Mouse (Mus musculus) thymus, postnatal 25 days (tissue): ENCODE results near the gene Mplkip.

Experiments
- DNase-seq: peaks from one replicate; pipeline ENCODE4 v3.0.0; 2022

Gene Mplkip

DNA sequence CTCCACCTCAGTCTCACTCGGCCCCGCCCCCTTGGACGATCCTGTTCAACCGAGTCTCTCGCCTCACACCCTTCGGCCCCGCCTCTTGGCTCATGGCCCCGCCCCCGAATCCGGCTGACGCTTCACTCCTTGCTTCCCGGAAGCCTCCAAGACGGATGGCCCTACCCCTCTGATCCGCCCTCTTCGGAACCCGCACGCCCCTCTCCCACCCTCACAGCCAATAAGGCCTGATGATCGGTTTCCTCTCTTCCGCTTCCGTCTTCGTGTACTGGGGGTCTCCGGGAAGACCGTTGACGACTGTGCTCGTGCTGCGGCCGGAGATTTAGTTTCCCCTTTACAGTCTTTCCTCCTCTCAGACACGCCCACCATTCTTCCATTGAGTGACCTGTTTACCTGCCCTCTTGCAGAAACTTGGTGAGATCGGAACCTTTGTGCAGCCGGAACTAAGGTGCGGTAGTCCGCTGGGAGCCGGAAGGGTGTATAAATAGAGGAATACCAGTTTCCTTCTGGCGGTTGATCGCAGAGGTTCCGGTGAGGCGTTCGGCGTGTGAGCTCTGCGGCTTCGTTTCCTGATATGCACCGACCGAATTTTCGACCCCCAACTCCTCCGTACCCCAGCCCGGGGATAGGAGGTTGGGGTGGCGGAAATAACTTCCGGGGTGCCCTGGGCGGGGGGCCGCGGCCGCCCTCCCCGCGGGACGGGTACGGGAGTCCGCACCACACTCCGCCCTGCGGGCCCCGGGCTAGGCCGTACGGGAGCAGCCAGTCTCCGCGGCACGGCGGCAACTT lies at the start of gene Mplkip, which contains the start of gene Sugct:
Mplkip (plus strand) TSS at position 282 of the 789 bp plus-strand sequence.
Sugct (minus strand) TSS at position 643 of the 789 bp plus-strand sequence.
- DNase-seq, result peak; percentile 100

DNA sequence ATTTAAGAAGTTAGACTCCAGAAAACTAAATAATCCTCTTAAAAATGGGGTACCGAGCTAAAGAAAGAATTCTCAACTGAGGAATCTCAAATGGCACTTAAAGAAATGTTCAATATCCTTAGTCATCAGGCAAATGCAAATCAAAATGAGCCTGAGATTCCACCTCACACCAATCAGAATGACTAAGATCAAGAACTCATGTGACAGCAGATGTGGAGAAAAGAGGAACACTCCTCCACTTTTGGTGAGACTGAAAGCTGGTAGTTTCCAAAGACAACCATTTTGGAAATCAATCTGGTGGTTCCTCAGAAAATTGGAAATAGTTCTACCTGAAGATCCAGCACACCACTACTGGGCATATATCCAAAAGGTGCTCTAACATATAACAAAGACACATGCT lies 27.6 kb upstream of the Mplkip start:
- no peak for DNase-seq

DNA sequence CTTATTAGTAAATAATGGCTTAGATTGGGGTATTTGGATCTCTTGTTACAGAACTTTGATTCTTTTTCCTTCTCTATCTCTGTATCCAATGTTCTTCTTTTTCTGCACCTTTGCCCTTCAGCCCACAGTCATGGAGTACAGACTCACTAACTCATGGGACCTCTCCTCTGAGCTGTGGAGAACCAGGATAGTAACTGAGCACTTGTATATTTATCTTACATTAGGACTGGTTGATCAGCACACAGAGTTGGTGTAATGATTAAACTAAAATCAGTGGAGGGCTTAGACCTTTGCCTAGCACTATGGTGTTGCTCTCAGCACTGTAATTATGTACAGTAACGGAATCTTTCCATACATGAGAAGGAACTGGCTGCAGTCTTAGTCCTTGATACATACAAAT lies 23.9 kb upstream of the Mplkip start:
- no peak for DNase-seq

DNA sequence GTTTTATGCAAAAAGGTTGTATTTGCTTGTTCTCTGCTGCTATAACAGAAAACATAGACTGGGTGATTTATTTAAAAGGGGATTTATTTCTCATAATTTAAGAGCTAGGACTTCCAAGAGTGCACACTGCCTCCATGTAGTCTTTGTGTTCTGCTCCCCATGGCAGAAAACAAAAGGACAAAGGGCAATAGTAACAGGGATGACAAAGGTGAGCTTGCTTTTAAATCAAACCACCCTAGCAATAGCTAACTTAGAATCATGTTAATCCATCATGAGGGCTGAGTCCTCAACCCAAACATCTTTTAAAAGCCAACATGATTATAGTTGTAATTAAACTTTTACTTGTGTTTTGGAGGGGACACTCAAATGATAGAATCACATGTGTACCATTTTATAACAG lies 5.5 kb upstream of the Mplkip start:
- no peak for DNase-seq

DNA sequence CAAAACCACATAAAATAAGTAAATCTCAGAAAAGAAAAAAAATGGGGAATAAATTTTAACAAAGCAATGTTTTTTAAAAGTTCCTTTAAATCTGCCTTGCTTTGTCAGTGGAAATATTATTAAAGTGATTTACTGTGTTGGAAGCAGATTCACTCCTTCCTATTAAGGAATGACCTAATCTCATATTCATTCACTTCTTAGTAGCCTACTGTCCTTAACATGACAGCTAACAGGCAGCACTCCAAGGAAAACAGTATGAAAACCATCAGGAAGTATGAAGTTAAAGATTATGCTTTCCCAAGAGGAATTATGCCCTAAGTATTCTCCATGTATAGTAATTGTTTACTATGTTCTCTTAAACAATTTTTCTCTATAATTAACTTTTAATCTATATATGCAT lies 4.3 kb upstream of the Mplkip start:
- DNase-seq, result no peak

DNA sequence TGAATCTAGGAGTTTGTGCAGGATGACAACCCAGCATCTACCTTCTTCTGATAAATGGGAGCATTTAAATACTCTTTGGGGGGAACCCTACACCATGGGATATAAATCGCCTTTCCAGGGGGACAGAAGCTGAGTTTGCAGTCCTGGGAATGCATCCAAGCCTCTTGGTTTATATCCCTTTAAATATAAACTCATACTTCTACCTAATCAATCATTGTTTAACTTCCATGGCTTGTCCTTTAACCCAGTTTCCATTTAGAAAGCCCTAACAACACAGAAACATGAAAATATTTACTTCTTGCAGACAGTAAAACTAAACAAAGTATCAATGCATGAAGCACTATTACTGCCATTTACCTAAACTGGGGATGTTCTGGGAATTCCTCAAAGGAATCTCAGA lies 3.6 kb upstream of the Mplkip start:
- no peak for DNase-seq

DNA sequence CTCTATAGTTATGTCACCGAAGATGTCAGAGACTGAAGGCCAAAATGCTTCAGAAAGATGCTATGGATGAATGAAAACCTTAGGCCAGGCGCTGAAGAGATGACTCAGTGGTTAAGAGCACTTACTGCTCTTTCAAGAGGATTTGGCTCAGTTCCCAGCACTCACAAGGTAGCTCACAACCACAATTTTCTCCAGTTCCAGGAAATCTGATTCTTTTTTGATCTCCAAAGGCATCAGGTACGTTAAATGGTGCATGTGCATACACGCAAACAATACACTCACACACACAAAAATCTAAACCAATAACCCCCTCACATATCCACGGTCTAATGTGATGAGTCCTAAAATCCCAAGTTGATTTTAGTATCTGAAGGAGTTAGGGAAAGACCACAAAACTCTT lies 1.2 kb upstream of the Mplkip start:
- DNase-seq, result peak; percentile 3

DNA sequence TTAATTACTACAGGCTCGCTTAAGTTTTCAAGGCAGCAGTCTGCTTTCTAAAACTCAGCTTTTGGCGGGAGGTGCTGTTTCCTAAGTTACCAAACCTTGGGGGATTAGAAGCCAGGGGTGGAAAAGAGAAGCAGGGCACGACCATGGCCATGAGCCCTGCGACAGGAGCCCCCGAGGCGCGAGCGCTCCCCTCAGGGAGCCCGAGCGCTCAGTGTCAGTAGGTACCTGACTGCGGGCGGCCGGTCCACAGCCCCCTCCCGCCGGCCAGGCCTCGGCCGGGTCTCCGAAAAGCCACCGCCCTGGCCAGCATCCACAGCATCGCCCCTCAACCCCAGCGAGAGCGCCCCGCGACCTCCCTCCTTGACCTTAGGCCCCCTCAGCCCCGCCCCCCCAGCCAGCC lies 578 bp upstream of the Mplkip start:
- no peak for DNase-seq

DNA sequence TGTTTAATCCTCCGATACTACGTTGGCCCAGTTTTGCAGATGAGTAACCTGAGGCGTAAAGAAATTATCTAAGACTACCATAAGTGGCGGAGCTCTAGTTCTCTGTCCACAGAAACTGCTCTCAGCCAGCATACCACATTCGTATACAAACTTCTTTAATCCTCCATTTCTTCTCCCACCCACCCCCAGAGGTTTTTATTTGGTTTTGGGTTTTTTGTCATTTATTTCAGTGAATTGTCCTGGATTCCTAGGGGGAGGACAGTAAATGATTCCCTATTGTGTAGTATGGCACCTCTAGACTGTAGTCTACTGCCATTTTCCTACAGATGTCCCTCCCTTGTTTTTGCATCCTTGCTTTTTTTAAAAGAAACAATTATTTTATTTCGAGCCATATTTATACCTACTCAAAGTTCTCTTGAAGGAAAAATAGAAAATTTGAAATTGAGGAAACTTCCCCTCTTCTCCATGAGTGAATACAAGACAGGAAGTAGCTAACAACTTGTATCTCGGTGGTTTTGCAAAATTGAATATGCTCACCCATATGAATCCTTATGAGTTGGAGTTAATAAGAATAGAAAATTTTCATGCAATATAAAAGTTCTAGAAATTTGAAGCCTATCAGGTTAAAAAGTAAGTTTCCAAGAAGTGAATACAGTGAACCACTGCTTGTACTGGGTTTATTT lies 1.0 kb downstream of the Mplkip start:
- DNase-seq, result no peak

DNA sequence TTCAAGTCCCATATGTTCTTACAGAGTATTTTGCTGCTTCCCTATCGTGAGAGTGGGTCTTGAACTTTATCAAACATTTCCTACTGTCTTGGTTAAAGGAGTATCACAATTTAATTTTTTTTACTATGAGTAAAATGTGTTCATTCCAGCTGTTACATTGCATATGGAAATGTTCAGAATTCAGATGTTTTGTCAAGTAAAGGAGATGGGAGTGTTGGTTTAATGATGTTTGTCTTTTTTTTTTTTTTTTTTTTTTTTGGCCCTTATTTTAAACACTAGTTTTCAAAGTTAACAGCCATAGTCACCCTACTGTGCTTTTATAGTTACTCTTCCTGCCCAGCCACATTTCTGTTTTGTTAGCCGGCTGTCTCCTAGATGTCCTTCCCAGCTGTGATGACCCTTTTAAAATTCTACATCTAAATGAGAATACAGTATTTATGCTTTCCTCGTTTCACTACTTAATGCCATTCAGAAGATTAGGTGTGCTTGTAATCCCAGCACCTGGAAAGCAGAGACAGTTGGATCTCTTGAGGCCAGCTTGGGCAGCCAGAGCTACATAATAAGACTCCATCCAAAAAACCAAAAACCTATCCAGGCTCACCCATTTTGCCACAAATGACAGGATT lies 5.2 kb downstream of the Mplkip start:
- no peak for DNase-seq

DNA sequence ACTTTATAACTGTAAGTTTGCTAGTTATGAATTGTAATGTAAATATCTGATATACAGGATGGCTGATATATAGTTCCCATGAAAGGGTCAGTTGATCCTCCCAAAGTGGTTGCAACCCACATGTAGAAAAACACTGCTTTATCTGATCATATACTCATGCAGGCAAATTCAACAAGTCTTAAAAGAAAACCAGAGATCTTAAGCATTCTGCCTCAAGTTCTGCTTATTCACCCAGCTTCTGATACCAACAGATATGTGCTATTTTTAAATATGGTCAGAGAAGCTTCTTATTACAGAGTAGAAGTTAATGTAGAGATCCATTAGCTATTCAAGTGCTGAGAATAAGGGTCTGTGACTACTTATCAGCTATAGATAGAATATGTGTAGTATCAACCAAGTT lies 6.3 kb downstream of the Mplkip start:
- DNase-seq, result no peak

DNA sequence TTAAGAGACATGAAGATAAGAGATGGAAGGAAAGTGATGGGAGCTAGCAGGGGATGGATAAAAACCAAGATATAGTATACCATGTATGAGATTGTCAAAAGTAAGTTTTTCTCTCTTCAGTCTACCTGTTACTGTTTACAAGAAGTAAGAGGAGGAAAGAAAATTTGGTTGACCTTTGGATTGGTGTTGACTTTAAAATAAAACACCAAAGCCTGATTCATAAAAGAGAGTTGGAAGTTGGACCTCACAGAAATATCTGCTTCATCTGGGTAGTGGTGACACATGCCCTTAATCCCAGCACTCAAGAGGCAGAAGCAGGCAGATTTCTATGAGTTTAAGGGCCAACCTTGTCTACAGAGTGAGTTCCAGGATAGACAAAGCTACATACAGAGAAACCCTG lies 7.3 kb downstream of the Mplkip start:
- DNase-seq, result no peak

DNA sequence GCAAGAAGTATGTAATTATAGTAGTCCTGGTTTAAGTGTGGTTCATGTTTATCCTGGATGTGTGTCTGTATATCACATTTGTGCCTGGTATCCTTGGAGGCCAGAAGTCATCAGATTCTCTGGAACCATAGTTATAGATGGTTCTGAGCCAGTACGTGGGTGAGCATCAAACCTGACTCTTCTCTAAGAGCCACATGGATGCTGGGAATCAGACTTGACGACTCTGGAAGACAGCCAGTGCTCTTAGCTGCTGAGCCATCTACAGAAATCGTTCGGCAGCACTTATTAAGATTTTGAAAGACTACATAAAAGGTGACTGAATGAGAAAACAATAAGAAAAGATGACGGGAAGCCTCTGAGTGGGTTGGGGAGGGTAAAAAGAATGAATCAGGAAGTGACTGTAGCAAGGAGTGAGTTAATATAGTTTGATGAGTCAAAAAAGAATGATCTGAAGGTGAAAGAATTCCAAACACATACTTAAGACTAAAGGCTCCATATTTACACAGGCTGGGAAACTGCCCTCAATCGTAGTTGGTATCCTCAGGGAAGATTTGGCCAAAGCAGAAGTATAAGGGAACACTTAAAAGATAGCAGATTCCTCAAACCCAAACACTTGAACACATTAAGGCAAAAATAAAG lies 10.3 kb downstream of the Mplkip start:
- DNase-seq, result no peak

DNA sequence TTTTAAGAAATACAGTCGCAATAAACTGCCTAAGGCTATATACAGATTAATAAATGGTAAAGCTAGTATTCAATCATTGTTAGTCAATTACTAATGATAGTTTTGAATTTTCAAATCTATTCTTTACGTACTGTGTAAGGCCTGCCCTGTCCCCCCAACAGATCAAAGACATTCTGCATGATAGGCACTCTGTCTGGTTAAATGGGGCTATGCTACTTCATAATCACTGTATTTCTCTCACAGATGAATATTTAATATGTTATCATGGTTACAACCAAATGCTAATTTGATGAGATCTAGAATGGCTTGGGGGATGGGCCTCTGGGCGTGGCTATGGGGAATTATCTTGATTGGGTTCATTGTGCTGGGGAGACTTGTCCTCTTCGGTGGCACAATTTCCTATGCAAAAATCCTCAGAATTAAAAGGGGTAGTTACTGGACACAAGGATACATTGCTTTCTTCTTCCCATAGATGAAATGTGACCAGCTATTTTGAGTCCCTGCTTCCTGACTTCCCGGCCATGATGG lies 13.9 kb downstream of the Mplkip start:
- no peak for DNase-seq

DNA sequence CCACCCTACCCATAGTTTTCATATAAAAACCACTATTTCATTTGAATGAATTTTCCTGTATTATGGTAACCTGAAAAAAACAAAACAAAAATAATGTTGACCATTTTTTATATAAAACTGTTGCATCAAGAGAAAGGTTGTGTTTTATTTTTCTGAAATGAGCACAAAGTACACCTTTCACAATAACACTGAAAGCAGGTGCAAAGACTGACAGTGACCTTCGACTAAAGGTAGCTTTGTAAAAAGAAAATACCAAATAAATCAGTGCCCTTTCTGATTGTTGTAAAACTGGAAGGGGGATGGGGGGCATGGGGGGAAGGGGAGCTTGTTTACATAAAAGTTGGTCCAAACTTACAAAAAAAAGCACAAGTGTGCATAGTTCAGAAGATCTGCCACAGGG lies 22.4 kb downstream of the Mplkip start:
- no peak for DNase-seq

DNA sequence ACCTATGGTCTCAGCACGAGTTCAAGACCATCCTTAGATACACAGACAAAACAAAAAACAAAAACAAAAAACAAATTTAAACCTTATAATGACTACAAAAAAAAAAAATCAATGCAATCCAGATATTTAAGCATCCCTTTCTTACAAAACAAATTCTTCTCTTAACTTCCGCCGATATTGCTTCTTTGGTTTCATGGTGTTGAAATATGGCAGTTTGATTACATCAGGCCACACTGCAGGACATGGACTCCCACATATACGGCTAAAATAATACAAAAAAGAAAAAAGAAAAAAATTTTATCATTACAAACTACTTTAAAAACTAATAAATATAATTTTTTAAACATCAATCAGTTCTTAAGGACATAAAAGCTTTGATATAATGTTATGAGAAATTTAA lies 32.9 kb downstream of the Mplkip start:
- DNase-seq, result no peak

DNA sequence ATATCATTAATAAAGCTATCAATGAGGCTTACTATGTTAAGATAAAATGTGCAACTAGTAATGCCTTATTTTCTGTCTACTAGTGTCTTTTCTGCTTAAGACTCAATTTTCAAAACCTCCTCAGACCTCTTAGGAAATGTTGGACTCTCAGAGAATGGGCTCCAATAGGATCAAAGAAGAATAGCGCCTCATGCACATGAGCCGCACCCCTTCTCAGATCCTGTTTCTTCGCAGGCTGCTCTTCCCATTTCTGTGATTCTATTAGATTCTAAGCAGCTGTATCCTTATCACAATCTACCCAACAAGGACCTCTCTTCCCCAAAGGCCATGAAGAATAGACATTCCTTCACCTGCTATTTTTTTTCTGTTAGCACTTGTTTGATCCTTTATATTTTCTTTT lies 33.8 kb downstream of the Mplkip start:
- DNase-seq, result no peak
